Mouse (Mus musculus) heart, embryonic 12.5 days (tissue): ENCODE data around the gene Yap1. TPM values are rescaled to one million over a fixed set of nuclear protein-coding genes. Genes with fewer than 3 reads are reported as not detected.

Experiments
- ATAC-seq: fragments of 200-750 bp; cut with Nextera tagmentation; 2 replicates; pipeline ENCODE4 v1.8.0; 2017; ENCODE audit warnings: moderate TSS enrichment, moderate library complexity; ENCODE audit not compliant: insufficient number of reproducible peaks, low FRiP score
- H3K27ac ChIP-seq: fragments of 300-500 bp; sonication (generic); 2 replicates; pipeline ENCODE4 v1.5.1; 2016; ENCODE audit warnings: mild to moderate bottlenecking, moderate library complexity; ENCODE audit not compliant: poor library complexity, severe bottlenecking
- H3K27me3 ChIP-seq: fragments of 300-500 bp; sonication (generic); replicated peaks from 2 replicates; pipeline ENCODE4 v1.6.1; 2016; ENCODE audit warnings: mild to moderate bottlenecking, moderate library complexity
- H3K36me3 ChIP-seq: fragments of 300-500 bp; sonication (generic); 2 replicates; pipeline ENCODE4 v1.6.1; 2016; ENCODE audit warnings: mild to moderate bottlenecking, moderate library complexity
- H3K4me1 ChIP-seq: fragments of 300-500 bp; sonication (generic); replicated peaks from 2 replicates; pipeline ENCODE4 v1.6.1; 2016; ENCODE audit warnings: mild to moderate bottlenecking
- H3K4me2 ChIP-seq: fragments of 300-500 bp; sonication (generic); 2 replicates; pipeline ENCODE4 v1.6.1; 2016; ENCODE audit warnings: mild to moderate bottlenecking, moderate library complexity
- H3K4me3 ChIP-seq: fragments of 300-500 bp; sonication (generic); 2 replicates; pipeline ENCODE4 v1.5.1; 2016; ENCODE audit warnings: mild to moderate bottlenecking
- H3K9ac ChIP-seq: fragments of 300-500 bp; sonication (generic); 2 replicates; pipeline ENCODE4 v1.6.1; 2016; ENCODE audit warnings: mild to moderate bottlenecking, moderate library complexity
- H3K9me3 ChIP-seq: fragments of 300-500 bp; sonication (generic); replicated peaks from 2 replicates; pipeline ENCODE4 v1.6.1; 2016; ENCODE audit warnings: mild to moderate bottlenecking, moderate library complexity
- WGBS: fragments of 180-500 bp; shearing (Covaris S2); methylation state at CpG from one replicate; pipeline ENCODE4 v1.1.7; 2016; 5-methylcytosine and 5-hydroxymethylcytosine counted together
- polyA plus RNA-seq: library from polyadenylated mRNA; unstranded; fragments of >200 nt; fragmentation: Nextera tagmentation; extraction: Ambion mirVana; gene quantifications from 2 replicates; pipeline ENCODE4 v1.2.1, GENCODE M21; 2016

The Yap1 gene
- polyA plus RNA-seq, 1 experiment from 2014 or later = 37.6 TPM

- Histone ChIP-seq H3K4me2 (no peak overlapping the region), H3K27ac (no peak overlapping the region), H3K36me3 (no peaks in the 10 kb centered on the region), H3K9me3 (peaks cover 18% of the 10 kb centered on the region), H3K4me3 (no peak overlapping the region), H3K9ac (no peak overlapping the region), H3K27me3 (no peaks in the 10 kb centered on the region), H3K4me1 (no peaks in the 10 kb centered on the region)
- no peak for ATAC-seq
- WGBS = 83% methylated on average over 3 of the region's 3 CpGs
Observed at GRCm38 (mm10) chr9:7884346-7884745, 120.0 kb downstream of the Yap1 start.

DNA sequence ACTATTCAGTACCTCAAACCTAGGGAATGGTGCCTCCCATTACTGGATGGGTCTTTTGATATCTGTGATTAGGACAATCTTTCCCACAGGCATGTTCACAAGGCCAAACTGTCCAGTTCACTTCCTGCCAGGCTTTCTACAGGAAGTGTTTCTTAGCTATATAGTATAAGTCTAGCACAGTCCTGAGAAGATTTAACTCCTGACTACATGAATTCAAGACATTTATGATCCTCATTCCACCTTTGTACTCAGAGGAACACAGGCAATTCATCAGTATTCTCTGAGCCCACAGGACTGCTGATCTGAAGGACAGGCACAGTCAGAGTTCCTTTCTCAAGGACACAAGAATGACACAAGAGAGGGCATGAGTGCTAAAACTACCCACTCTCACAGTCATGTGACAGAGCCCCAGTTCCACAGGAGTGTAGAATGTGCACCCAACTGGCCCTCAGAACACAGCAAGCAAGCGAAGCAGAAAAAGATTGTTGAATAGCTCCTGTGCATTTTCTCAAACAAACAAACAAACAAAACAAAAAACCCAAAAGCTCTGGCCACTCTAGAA is 122.0 kb downstream of the Yap1 start:
- Histone ChIP-seq H3K9me3 (peaks cover 18% of the 10 kb centered on the region), H3K36me3 (no peaks in the 10 kb centered on the region), H3K4me3 (no peak overlapping the region), H3K27me3 (no peaks in the 10 kb centered on the region), H3K4me2 (no peak overlapping the region), H3K4me1 (no peaks in the 10 kb centered on the region), H3K27ac (no peak overlapping the region), H3K9ac (no peak overlapping the region)
- no peak for ATAC-seq
- 95% methylated on average over 1 of the region's 1 CpGs for WGBS

Other genes with a start within 250 kb of the Yap1 start
- gene Tmem123, start 240.6 kb downstream of the Yap1 start, polyA plus RNA-seq = 119 and 125 TPM in 2 replicates
- 26.0 and 28.2 TPM in 2 replicates for gene Birc2, start 167.5 kb downstream of the Yap1 start, polyA plus RNA-seq
- gene Birc3, start 131.4 kb downstream of the Yap1 start, polyA plus RNA-seq = 5.8 and 6.0 TPM in 2 replicates
- gene Cfap300, start 38.2 kb upstream of the Yap1 start, polyA plus RNA-seq = 7.4 TPM in 2 replicates
- 3.0 and 3.4 TPM in 2 replicates for gene Cep126, start 129.7 kb upstream of the Yap1 start, polyA plus RNA-seq